Mouse (Mus musculus) brain, embryonic 14.5 days (tissue): ENCODE data around the gene H2-Ob. TPM values are rescaled to one million over a fixed set of nuclear protein-coding genes. Genes with fewer than 3 reads are reported as not detected.
A peak's percentile ranks its signal among the peaks of the same experiment; 100 is the strongest.

ENCODE experiments used
- DNase-seq: peaks from one replicate; pipeline ENCODE4 v3.0.0-alpha.2; 2011; ENCODE audit warnings: low read depth
- CTCF ChIP-seq: fragments of 200-500 bp; IDR thresholded peaks from 2 replicates; pipeline ENCODE4 v1.5.1; 2012; ENCODE audit warnings: inconsistent platforms, mild to moderate bottlenecking, moderate library complexity, borderline replicate concordance; ENCODE audit not compliant: insufficient read depth, insufficient read length; ENCODE audit errors: extremely low read depth
- POLR2A ChIP-seq: fragments of 200-500 bp; IDR thresholded peaks from 2 replicates; pipeline ENCODE4 v1.6.1; 2012; ENCODE audit warnings: mild to moderate bottlenecking, inconsistent platforms, borderline replicate concordance; ENCODE audit not compliant: poor library complexity, insufficient read depth, insufficient read length, severe bottlenecking; ENCODE audit errors: extremely low read depth
- polyA plus RNA-seq: library from polyadenylated mRNA; depleted of rRNA; stranded (reverse); fragments of >200 nt; gene quantifications from 2 replicates; pipeline ENCODE4 v1.2.3, GENCODE M21; 2012; rRNA removed

Gene H2-Ob
- 0.04 and 0.11 TPM in 2 replicates for polyA plus RNA-seq

DNA sequence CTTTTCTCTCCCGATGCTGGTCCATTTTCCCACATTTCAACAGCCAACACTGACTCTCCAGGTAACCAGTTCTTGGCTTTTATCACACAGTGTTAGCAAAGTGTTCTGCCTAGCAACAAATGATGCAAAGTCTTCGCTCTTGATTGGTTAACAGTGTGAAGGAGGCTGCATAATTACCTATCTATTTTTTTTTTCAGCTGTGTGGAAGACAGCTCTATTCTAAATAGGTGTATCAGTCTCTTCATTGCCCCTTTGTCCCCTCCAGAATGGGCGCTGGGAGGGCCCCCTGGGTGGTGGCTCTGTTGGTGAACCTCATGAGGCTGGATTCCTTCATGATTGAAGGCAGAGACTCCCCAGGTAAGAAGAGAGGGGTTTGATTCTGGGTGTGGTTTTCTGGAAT lies at the start of gene H2-Ob:
Gene H2-Ob (plus strand): TSS at position 198 of the 400 bp plus-strand sequence.
- DNase-seq: peak; percentile 60
- TF ChIP-seq CTCF (no peak), POLR2A (no peak)

DNA sequence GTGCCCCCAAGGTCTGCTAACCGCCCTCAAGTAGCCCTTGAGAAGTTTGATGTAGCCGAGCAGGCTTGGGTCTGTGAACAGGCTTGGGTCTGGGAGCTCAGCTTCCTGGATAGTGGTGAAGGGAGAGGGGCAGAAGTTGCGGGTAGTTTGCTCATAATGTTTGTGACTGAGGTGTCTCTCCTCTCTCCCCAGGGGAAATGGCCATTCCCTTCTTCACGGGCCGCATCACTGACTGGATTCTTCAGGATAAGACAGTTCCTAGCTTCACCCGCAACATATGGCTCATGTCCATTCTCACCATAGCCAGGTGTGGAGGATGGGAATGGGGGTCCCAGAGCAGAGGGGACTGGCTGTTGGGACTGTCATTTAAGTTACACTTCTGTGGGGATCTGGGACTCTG lies 49.7 kb upstream of the H2-Ob start:
- TF ChIP-seq POLR2A (no peak), CTCF (no peak)
- DNase-seq: no peak

DNA sequence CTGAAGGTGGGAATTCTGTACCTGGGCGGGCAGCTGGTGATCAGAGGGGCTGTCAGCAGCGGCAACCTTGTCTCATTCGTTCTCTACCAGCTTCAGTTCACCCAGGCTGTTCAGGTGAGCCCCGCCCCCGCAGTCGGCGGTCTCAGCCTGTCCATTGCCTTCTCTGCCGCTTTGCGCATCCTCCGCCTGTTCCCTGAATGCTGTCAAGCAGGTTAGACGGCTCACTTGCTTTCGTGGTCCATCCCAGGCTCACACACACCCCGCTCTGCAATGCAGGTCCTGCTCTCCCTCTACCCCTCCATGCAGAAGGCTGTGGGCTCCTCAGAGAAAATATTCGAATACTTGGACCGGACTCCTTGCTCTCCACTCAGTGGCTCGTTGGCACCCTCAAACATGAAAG lies 45.9 kb upstream of the H2-Ob start:
- no peak for DNase-seq
- TF ChIP-seq POLR2A: no peak
- TF ChIP-seq CTCF: no peak

DNA sequence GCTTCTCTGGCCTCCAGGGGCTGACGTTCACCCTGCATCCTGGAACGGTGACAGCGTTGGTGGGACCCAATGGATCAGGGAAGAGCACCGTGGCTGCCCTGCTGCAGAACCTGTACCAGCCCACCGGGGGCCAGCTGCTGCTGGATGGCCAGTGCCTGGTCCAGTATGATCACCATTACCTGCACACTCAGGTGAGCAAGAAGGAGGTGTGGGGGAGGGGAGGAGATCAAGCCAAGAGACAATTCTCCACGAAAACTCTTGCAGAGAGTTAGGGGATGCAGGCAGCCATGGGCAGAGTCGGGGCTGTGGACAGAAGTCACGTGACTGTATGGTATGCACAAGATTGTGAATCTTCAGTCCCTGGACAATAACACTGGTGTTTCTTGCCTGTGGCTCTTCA lies 45.2 kb upstream of the H2-Ob start:
- DNase-seq: no peak
- TF ChIP-seq CTCF (no peak), POLR2A (no peak)

DNA sequence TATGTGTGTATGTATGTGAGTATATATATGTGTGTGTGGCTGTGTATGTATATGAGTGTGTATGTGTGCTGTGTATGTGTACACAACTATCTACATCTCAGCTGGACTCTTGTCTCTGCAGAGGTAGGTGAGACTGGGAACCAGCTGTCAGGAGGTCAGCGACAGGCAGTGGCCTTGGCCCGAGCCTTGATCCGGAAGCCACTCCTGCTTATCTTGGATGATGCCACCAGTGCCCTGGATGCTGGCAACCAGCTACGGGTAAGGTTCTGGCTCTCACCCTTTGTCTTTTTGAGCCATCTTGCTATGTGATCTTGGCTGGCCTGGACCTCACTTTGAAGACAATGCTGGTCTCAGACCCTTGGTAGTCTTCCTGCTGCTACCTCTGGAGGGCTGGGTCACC lies 44.0 kb upstream of the H2-Ob start:
- no peak for DNase-seq
- TF ChIP-seq POLR2A: no peak
- TF ChIP-seq CTCF: no peak

DNA sequence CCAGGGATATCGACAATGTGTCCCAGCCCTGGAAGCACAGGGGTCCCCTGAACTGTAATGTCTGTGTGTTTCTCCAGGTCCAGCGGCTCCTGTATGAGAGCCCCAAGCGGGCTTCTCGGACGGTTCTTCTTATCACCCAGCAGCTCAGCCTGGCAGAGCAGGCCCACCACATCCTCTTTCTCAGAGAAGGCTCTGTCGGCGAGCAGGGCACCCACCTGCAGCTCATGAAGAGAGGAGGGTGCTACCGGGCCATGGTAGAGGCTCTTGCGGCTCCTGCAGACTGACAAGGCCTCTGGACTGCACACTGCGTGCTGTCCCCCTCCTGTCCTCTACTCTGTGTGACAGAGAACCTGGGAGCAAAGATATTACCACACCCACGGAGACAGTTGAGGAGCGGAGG lies 42.2 kb upstream of the H2-Ob start:
- TF ChIP-seq CTCF: no peak
- no peak for TF ChIP-seq POLR2A
- DNase-seq: no peak

DNA sequence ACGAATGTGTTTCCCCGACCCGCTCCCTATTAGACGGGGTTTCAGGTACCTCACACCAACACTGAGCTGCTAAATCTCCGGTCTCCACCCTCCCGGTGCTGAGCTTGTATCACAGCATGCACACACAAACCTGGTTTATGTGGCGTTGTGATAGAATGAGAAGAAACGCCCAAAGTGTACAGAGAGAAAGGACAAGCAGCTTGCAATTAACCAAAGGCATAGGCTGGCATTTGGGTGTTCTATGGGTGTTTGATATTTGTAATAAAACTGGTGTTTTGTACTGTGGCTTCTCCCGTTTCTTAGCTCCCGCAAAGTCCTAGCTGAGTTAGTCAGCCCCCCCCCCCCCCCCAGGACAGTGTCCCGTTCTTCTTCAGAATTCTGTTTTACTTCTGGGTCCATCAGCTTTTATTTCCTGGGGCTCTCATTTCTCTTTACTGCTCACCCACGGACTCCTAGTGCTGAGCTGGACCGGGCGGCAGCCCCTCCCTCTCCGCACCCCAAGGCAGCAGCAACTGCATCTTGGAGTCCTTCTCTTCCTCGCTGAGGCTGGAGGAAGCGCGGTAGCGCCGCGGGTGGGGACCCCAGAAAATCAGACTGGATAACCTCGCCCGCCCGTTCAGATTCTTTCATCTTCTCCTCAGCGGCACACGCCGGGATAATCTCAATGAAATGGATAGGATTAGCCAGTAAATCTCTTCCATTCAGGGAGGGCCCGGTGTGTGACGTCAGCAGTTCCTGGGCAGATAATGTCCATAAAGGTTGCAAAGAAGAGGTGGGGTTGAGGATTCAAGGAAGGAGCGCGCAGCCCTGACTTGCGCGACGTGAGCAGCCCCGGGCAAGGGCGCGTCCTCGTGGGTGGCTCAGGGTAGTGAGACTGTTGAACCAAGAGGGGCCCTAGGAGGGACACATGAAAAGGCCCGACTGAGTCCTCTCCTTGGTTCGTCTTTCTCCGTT lies 41.5 kb upstream of the H2-Ob start, which contains the start of gene Psmb8:
Gene Psmb8 (plus strand): TSS at position 781 of the 954 bp plus-strand sequence.
- TF ChIP-seq CTCF: no peak
- no peak for TF ChIP-seq POLR2A
- DNase-seq: peak; percentile 92

DNA sequence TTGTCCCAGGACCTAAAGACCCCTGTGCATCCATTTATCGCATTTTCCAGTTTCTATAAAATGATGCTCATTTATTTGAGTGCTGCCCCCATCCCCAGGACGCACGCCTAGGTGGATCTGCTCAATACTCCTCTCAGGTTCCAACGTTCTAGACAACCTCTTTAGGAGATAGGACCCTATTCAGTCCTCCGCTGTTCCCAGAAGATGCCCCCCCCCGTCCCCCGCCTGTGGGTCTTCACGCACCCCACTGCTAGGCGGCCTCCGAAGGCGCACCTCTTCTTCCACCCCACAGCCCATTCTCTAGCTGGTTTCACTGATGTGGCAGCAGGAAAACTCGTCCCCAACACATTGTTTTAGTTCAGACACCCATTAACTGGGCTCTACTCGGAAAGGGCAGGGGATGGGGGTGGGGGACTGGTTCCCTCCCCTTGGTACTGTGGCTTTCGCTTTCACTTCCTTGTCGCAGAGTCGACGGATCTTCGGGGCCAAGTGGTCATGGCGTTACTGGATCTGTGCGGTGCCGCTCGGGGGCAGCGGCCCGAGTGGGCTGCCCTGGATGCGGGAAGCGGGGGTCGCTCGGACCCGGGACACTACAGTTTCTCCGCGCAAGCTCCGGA lies 40.7 kb upstream of the H2-Ob start:
- DNase-seq: no peak
- TF ChIP-seq CTCF (no peak), POLR2A (no peak)

DNA sequence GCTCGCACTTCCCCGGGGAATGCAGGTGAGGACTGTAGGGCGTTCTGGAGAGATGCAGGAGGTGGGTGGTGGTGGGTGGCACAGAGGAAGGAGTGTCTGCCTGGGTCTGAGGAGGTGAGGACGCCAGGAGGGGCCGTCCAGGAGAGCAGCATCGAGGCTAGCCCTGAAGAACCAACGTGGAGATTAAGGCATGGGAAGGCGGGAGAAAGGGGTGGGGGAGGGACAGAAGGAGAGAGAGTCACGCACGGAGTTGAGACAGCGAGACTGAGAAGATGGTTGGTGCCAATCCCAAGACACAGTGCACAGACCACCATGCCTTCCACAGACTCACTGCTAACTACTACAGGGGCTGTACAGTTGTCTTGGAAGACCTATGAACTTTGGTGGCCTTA lies 40.2 kb upstream of the H2-Ob start:
- no peak for DNase-seq
- TF ChIP-seq POLR2A (no peak), CTCF (no peak)

DNA sequence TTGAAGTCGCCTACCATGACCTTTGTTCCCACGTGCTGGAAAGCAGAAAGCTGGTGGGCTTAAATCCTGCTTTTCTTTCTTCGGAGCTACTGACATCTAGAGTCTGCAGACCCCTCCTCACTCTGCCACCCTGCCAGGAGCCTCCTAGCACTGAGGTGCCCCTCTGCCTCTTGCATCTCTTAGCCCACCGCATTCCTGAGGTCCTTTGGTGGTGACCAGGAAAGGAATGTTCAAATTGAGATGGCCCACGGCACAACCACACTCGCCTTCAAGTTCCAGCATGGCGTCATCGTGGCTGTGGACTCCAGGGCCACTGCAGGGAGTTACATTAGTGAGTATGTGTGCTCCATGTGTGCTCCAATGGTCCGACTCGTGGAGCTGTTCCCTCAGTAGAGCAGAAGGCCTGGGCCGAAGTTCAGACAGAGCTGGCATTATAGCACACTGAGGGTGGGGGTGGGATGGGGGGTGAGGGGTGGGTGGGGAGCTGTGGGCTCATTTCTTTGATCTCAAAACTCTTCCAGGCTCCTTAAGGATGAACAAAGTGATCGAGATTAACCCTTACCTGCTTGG lies 39.6 kb upstream of the H2-Ob start:
- DNase-seq: no peak
- TF ChIP-seq CTCF (no peak), POLR2A (no peak)

DNA sequence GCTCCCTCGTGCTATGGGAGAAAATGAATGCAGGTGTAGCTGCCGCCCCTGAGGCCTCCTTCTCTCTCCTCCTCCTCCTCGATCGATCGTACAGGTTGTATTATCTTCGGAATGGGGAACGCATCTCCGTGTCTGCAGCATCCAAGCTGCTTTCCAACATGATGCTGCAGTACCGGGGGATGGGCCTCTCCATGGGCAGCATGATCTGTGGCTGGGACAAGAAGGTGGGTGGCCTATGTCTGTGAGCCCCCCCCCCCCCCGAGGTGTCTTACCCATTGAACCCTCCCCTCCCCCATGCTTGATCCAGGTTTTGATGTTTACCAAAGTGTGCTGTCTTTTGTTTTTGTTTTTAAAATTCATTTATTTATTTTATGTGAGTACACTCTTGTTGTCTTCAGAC lies 38.7 kb upstream of the H2-Ob start:
- TF ChIP-seq POLR2A: no peak
- no peak for TF ChIP-seq CTCF
- DNase-seq: no peak
